Mouse (Mus musculus) 3134 (cell line): ENCODE measurements around the gene Tufm.
"Not testable (repeated sequence)": the region's sequence is repeated elsewhere in the genome, so short reads cannot be mapped to it uniquely, and the experiment has no call there.

Experiments
- DNase-seq: peaks from one replicate; pipeline ENCODE4 v3.0.0-alpha.2; 2011; ENCODE audit warnings: low spot score; ENCODE audit not compliant: insufficient read length; ENCODE audit errors: extremely low read depth

Tufm gene

GRCm38 (mm10) chr7:126464836-126465235 is 22.3 kb upstream of the Tufm start:
- DNase-seq, result no peak

GRCm38 (mm10) chr7:126465246-126466030 is 21.7 kb upstream of the Tufm start:
- no peak for DNase-seq

GRCm38 (mm10) chr7:126466116-126466515 is 21.0 kb upstream of the Tufm start:
- no peak for DNase-seq

GRCm38 (mm10) chr7:126466707-126467106 is 20.5 kb upstream of the Tufm start:
- DNase-seq, result no peak

- DNase-seq, result no peak
These were observed 19.9 kb upstream of the Tufm start for GRCm38 (mm10) chr7:126467271-126467670.

- DNase-seq, result no peak
These were observed 19.1 kb upstream of the Tufm start for GRCm38 (mm10) chr7:126467834-126468627.

GRCm38 (mm10) chr7:126470077-126470476 is 17.1 kb upstream of the Tufm start:
- no peak for DNase-seq

- DNase-seq, result no peak
These were observed 15.8 kb upstream of the Tufm start for GRCm38 (mm10) chr7:126471361-126471760.

GRCm38 (mm10) chr7:126471853-126472252 is 15.3 kb upstream of the Tufm start:
- DNase-seq, result no peak

- DNase-seq, result no peak
These were observed 14.9 kb upstream of the Tufm start for GRCm38 (mm10) chr7:126472306-126472705.

GRCm38 (mm10) chr7:126472713-126473112 is 14.4 kb upstream of the Tufm start:
- no peak for DNase-seq

- no peak for DNase-seq
These were observed 13.6 kb upstream of the Tufm start for GRCm38 (mm10) chr7:126473470-126474086.

GRCm38 (mm10) chr7:126474486-126474955 is 12.6 kb upstream of the Tufm start:
- peak; percentile 77 for DNase-seq

- DNase-seq, result peak; percentile 89
These were observed 12.1 kb upstream of the Tufm start, which contains the start of gene Sh2b1 for GRCm38 (mm10) chr7:126474993-126475581. Gene Sh2b1, minus strand, starts transcription at chr7:126475424.

GRCm38 (mm10) chr7:126481699-126482098 is 5.5 kb upstream of the Tufm start:
- DNase-seq, result no peak

GRCm38 (mm10) chr7:126482392-126482871 is 4.7 kb upstream of the Tufm start:
- DNase-seq, result peak; percentile 90

GRCm38 (mm10) chr7:126487617-126488385 is 640 bp downstream of the Tufm start:
- DNase-seq, result not testable (repeated sequence)

- DNase-seq, result no peak
These were observed 3.8 kb downstream of the Tufm start for GRCm38 (mm10) chr7:126491005-126491404.

GRCm38 (mm10) chr7:126491973-126492372 is 4.8 kb downstream of the Tufm start:
- DNase-seq, result no peak

GRCm38 (mm10) chr7:126494120-126494519 is 7.0 kb downstream of the Tufm start:
- no peak for DNase-seq
